ENCODE assay signal across 8 mouse cellular contexts in the genomic region with DNA sequence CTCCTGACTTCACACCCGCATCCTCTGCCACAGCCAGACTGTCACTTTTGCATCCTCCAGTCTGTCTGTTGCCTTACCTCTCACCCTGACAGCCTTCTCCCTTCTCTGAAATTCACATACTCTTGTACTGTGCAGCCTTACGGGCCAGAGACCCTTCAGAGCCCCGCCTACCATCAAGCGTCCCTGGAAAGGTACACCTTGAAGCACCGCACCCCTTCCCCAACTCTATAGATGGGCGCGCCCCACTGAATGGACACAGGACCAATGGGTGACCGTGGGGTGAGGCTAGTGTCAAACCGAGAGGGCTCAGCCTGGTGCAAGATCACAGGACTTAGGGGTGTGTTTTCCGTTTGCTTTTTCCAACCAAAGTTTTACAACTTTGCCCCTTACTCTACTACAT. TPM values are rescaled to one million over a fixed set of nuclear protein-coding genes. Genes with fewer than 3 reads are reported as not detected.
A peak's percentile ranks its signal among the peaks of the same experiment; 100 is the strongest.
DNase-seq lines count a peak whose midpoint lies in the region; TF ChIP-seq lines count a peak whose summit lies in the region.

No protein-coding gene starts in this region.

- H3K9ac ChIP-seq in heart, adult 2 months (ENCODE audit: low read depth, low read length) = peak overlapping the region; percentile 71; the same call in 1 of the 2 replicates
- peak overlapping the region; percentile 76 for H3K9ac ChIP-seq in MEL (ENCODE audit: control insufficient read depth, low read depth, low read length, poor library complexity, severe bottlenecking)

- TF ChIP-seq CTCF in heart, adult 2 months (IDR thresholded peaks at IDR 0.05) = no peak
- no peak for TF ChIP-seq CTCF in MEL (IDR thresholded peaks at IDR 0.05 in 2 of 3, conservative IDR thresholded peaks at IDR 0.05 in 1 of 3; ENCODE audit: control insufficient read depth in 1 of 3, insufficient read depth in 1 of 3, low read depth in 2 of 3, low read length in 3 of 3, poor library complexity in 1 of 3, severe bottlenecking in 1 of 3)

- no peaks in the 10 kb centered on the region for H3K27me3 ChIP-seq in heart, adult 2 months (ENCODE audit: control insufficient read depth, insufficient read depth, low read length)
- H3K27me3 ChIP-seq in MEL (ENCODE audit: control insufficient read depth in 1 of 2, insufficient read depth in 2 of 2, low read length in 2 of 2) = no peaks in the 10 kb centered on the region
- peaks cover 53% of the 10 kb centered on the region for H3K27me3 ChIP-seq in hindbrain, embryonic 10.5 days (ENCODE audit: insufficient read depth, poor library complexity, severe bottlenecking)

- TF ChIP-seq POLR2A in heart, adult 2 months (IDR thresholded peaks at IDR 0.05; ENCODE audit: insufficient read depth, low read depth, low read length) = no peak
- TF ChIP-seq POLR2A in MEL (IDR thresholded peaks at IDR 0.05; ENCODE audit: control insufficient read depth in 1 of 2, insufficient read depth in 1 of 2, low read depth in 1 of 2, low read length in 2 of 2, poor library complexity in 1 of 2) = no peak

- H3K27ac ChIP-seq in heart, adult 2 months = no peak overlapping the region; the same call in 1 of the 2 replicates
- H3K27ac ChIP-seq in MEL (ENCODE audit: control insufficient read depth, low read depth, low read length) = no peak overlapping the region
- no peak overlapping the region for H3K27ac ChIP-seq in hindbrain, embryonic 10.5 days

- WGBS in heart, adult 2 months = 6% methylated on average over 10 of the region's 10 CpGs
- 8% methylated on average over 10 of the region's 10 CpGs for WGBS in hindbrain, embryonic 10.5 days

- intact Hi-C loops in heart, adult 2 months (cut with DNase I) = no loop called here
- intact Hi-C loops in heart, postnatal 36 days (cut with DNase I) = no loop called here
- intact Hi-C loops in gastrocnemius, postnatal 36 days (cut with DNase I) = no loop called here

- H3K79me2 ChIP-seq in heart, adult 2 months (replicated peaks; ENCODE audit: control insufficient read depth, insufficient read depth, low read length) = no peaks in the 10 kb centered on the region
- H3K79me2 ChIP-seq in MEL (ENCODE audit: control insufficient read depth, insufficient read depth, low read length, poor library complexity) = no peaks in the 10 kb centered on the region; the same call in 1 of the 2 replicates

- no peak for TF ChIP-seq RAD21 in MEL (IDR thresholded peaks at IDR 0.05; ENCODE audit: low read depth, low read length)

- H3K36me3 ChIP-seq in heart, adult 2 months (ENCODE audit: control insufficient read depth, insufficient read depth, low read length) = no peaks in the 10 kb centered on the region
- no peaks in the 10 kb centered on the region for H3K36me3 ChIP-seq in MEL (ENCODE audit: control insufficient read depth in 1 of 2, insufficient read depth in 2 of 2, low read length in 2 of 2)
- H3K36me3 ChIP-seq in hindbrain, embryonic 10.5 days = peaks cover 8% of the 10 kb centered on the region

- peaks cover 1% of the 10 kb centered on the region for H3K4me1 ChIP-seq in heart, adult 2 months (ENCODE audit: control insufficient read depth, insufficient read depth, low read length)
- H3K4me1 ChIP-seq in MEL (ENCODE audit: control insufficient read depth in 1 of 2, insufficient read depth in 2 of 2, low read length in 2 of 2) = peaks cover 3 to 13% of the 10 kb centered on the region in 2 experiments; a peak in 3 of 4 replicates
- peaks cover 22% of the 10 kb centered on the region for H3K4me1 ChIP-seq in hindbrain, embryonic 10.5 days (replicated peaks)

- peak overlapping the region; percentile 62 for H3K4me3 ChIP-seq in heart, adult 2 months
- H3K4me3 ChIP-seq in MEL (ENCODE audit: control insufficient read depth in 1 of 2, insufficient read depth in 1 of 2, low read depth in 2 of 2, low read length in 2 of 2) = peak overlapping the region; percentile 89 to 98
- H3K4me3 ChIP-seq in hindbrain, embryonic 10.5 days = peak overlapping the region; percentile 60

- H3K9me3 ChIP-seq in MEL (replicated peaks; ENCODE audit: insufficient read depth, low read length) = no peaks in the 10 kb centered on the region
- H3K9me3 ChIP-seq in hindbrain, embryonic 10.5 days = no peaks in the 10 kb centered on the region

- peak in 1 of 2 experiments; percentile 24 for DNase-seq in heart, adult 2 months
- no peak for DNase-seq in heart, postnatal 36 days
- no peak for DNase-seq in MEL (ENCODE audit: low read depth, low spot score)
- no peak for DNase-seq in hindbrain, embryonic 10.5 days (ENCODE audit: low spot score)
- peak; percentile 32 for DNase-seq in lung, postnatal 10 days
- no peak for DNase-seq in ovary, postnatal 14 days (ENCODE audit: low spot score)
- DNase-seq in urinary bladder, postnatal 10 days (ENCODE audit: low spot score) = no peak
- no peak for DNase-seq in gastrocnemius, postnatal 36 days

- TF ChIP-seq EP300 in heart, adult 2 months (IDR thresholded peaks at IDR 0.05; ENCODE audit: insufficient read depth, low read depth, low read length) = no peak
- no peak for TF ChIP-seq EP300 in MEL (IDR thresholded peaks at IDR 0.05; ENCODE audit: low read depth in 1 of 2, low read length in 2 of 2)

TF ChIP-seq in MEL, 35 proteins besides CTCF, POLR2A, EP300 and RAD21:
- TF ChIP-seq POLR2AphosphoS2 (IDR thresholded peaks at IDR 0.05; ENCODE audit: low read length) (no peak), TCF12 (IDR thresholded peaks at IDR 0.05; ENCODE audit: low read depth, low read length) (no peak), GATA1 (IDR thresholded peaks at IDR 0.05; ENCODE audit: low read depth, low read length) (no peak), ZKSCAN1 (IDR thresholded peaks at IDR 0.05; ENCODE audit: low read depth, low read length) (no peak), KAT2A (conservative IDR thresholded peaks at IDR 0.05; ENCODE audit: low read depth, low read length) (no peak), CHD2 (IDR thresholded peaks at IDR 0.05; ENCODE audit: low read length) (no peak), ZMIZ1 (IDR thresholded peaks at IDR 0.05; ENCODE audit: low read depth, low read length) (no peak), MYB (IDR thresholded peaks at IDR 0.05; ENCODE audit: low read depth, low read length) (no peak), POLR2AphosphoS5 (IDR thresholded peaks at IDR 0.05; ENCODE audit: borderline replicate concordance, low read depth, low read length) (no peak)

RNA-seq across cellular contexts. Expression of gene Pqlc3, which starts 1.1 kb away (rescaled TPM):
- total RNA-seq in heart, adult 2 months (2021) = 1 to 10 TPM; 2.6 to 2.8 TPM
- polyA plus RNA-seq in heart, adult 2 months (2012; rRNA removed) = 13.6 and 15.8 TPM in 2 replicates
- total RNA-seq in heart, postnatal 36 days (2021) = 1 to 10 TPM; 4.0 to 4.9 TPM
- 5.2 and 5.7 TPM in 2 replicates for total RNA-seq in MEL (2012; rRNA removed)
- 10 to 100 TPM in 1 of 2 experiments, not detected in 1; 13.1 TPM for polyA plus RNA-seq in MEL (2012; ENCODE audit: insufficient read depth in 1 of 2, insufficient read length in 2 of 2, low read depth in 1 of 2, low replicate concordance in 2 of 2, missing spikeins in 1 of 2)
- polyA plus RNA-seq in hindbrain, embryonic 10.5 days (2016; fragmentation: Nextera tagmentation; extraction: Ambion mirVana) = 3.6 and 4.2 TPM in 2 replicates
- 1 to 10 TPM; 1.4 to 1.7 TPM for total RNA-seq in gastrocnemius, postnatal 36 days (2021)

RNA-seq across cellular contexts. Expression of gene 2410004P03Rik, which starts 12.4 kb away (rescaled TPM):
- total RNA-seq in heart, adult 2 months (2021) = under 1 TPM in 1 of 2 experiments, not detected in 1; 0.14 TPM
- 0.41 and 0.84 TPM in 2 replicates for polyA plus RNA-seq in heart, adult 2 months (2012; rRNA removed)
- under 1 TPM in 1 of 2 experiments, not detected in 1; 0.22 TPM for total RNA-seq in heart, postnatal 36 days (2021)
- total RNA-seq in MEL (2012; rRNA removed) = not detected in 2 replicates
- under 1 TPM in 1 of 2 experiments, not detected in 1; 0.03 TPM for polyA plus RNA-seq in MEL (2012; ENCODE audit: insufficient read depth in 1 of 2, insufficient read length in 2 of 2, low read depth in 1 of 2, low replicate concordance in 2 of 2, missing spikeins in 1 of 2)
- polyA plus RNA-seq in hindbrain, embryonic 10.5 days (2016; fragmentation: Nextera tagmentation; extraction: Ambion mirVana) = 2.5 and 5.6 TPM in 2 replicates
- not detected for total RNA-seq in gastrocnemius, postnatal 36 days (2021)
